Mouse (Mus musculus): ENCODE measurements at regions not wholly inside any gene's neighbourhood (a gene's known extent, or its start where the extent isn't known, plus 50 kb on each side); places are given as distances from the start of the nearest gene placed in this dataset.

- H3K9ac ChIP-seq (replicated peaks; ENCODE audit: low read length, poor library complexity, severe bottlenecking): no peak overlapping the region
- H3K4me2 ChIP-seq (ENCODE audit: low read depth, low read length, poor library complexity, severe bottlenecking): no peak overlapping the region
- H3K36me3 ChIP-seq (ENCODE audit: insufficient read depth, low read length): no peaks in the 10 kb centered on the region
- ATAC-seq (ENCODE audit: low FRiP score) (no peak), DNase-seq (ENCODE audit: low spot score) (no peak)
- H3K4me3 ChIP-seq (ENCODE audit: low read depth, low read length): no peak overlapping the region
- 56% methylated on average over 5 of the region's 5 CpGs for WGBS
- no peaks in the 10 kb centered on the region for H3K27me3 ChIP-seq (ENCODE audit: insufficient read depth, low read length)
- no peaks in the 10 kb centered on the region for H3K9me3 ChIP-seq (ENCODE audit: low read length)
- no peaks in the 10 kb centered on the region for H3K4me1 ChIP-seq (ENCODE audit: insufficient read depth, low read length)
- H3K27ac ChIP-seq (ENCODE audit: low read depth, low read length): no peak overlapping the region
- no peak for TF ChIP-seq CTCF (IDR thresholded peaks at IDR 0.05)
These were observed 711.6 kb downstream of the Mettl4 start for GRCm38 (mm10) chr17:94038221-94038620.

DNA sequence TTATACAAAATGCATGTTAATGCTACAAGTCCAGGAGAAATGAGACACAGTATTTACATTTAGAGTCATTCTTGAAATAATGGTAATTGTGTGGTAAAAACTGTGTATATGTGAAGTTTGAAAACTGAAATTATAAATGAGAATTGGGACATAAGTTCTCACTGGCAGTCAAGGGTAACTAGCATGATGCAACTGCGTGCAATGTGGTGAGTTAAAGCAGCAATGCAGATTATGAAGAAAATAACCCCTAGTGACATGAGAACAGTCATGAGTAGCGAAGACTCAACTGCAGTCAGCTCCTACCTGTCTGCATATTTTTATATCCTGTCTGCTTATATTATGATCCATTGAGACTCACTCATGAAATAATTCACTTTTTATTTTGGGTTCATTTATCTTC, 737.4 kb downstream of the Mettl4 start:
- Histone ChIP-seq H3K9ac (replicated peaks; ENCODE audit: low read length, poor library complexity, severe bottlenecking) (no peak overlapping the region), H3K27me3 (ENCODE audit: insufficient read depth, low read length) (no peaks in the 10 kb centered on the region), H3K4me3 (ENCODE audit: low read depth, low read length) (no peak overlapping the region), H3K4me1 (ENCODE audit: insufficient read depth, low read length) (no peaks in the 10 kb centered on the region), H3K9me3 (ENCODE audit: low read length) (no peaks in the 10 kb centered on the region), H3K27ac (ENCODE audit: low read depth, low read length) (no peak overlapping the region), H3K4me2 (ENCODE audit: low read depth, low read length, poor library complexity, severe bottlenecking) (no peak overlapping the region), H3K36me3 (ENCODE audit: insufficient read depth, low read length) (no peaks in the 10 kb centered on the region)
- DNase-seq (ENCODE audit: low spot score) (no peak), ATAC-seq (ENCODE audit: low FRiP score) (no peak)
- 76% methylated on average over 2 of the region's 2 CpGs for WGBS
- TF ChIP-seq CTCF (IDR thresholded peaks at IDR 0.05): no peak

DNA sequence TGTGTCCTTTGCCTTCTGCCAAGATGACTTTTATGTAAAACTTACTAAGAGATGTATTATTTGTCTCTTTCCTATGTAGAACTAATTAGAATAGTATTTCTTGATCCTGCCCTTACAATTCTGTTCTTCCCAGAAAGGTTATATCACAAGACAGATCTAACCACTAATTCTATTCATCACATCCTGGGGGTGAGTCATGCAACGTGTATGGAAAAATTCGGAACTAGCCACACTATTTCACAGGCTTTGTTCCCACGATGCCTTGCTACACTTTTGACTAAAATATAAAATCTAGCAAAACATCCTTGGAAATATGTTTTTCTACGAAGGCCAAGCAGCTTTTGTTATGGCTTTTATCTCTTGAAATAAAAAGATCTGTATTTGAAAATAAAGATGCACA, 747.7 kb downstream of the Mettl4 start:
- H3K9ac ChIP-seq (replicated peaks; ENCODE audit: low read length, poor library complexity, severe bottlenecking): no peak overlapping the region
- H3K27ac ChIP-seq (ENCODE audit: low read depth, low read length): no peak overlapping the region
- 66% methylated on average over 4 of the region's 4 CpGs for WGBS
- no peaks in the 10 kb centered on the region for H3K27me3 ChIP-seq (ENCODE audit: insufficient read depth, low read length)
- ATAC-seq (ENCODE audit: low FRiP score): no peak
- DNase-seq (ENCODE audit: low spot score): no peak
- H3K4me3 ChIP-seq (ENCODE audit: low read depth, low read length): no peak overlapping the region
- H3K4me2 ChIP-seq (ENCODE audit: low read depth, low read length, poor library complexity, severe bottlenecking): no peak overlapping the region
- TF ChIP-seq CTCF (IDR thresholded peaks at IDR 0.05): no peak
- no peaks in the 10 kb centered on the region for H3K36me3 ChIP-seq (ENCODE audit: insufficient read depth, low read length)
- no peaks in the 10 kb centered on the region for H3K9me3 ChIP-seq (ENCODE audit: low read length)
- no peaks in the 10 kb centered on the region for H3K4me1 ChIP-seq (ENCODE audit: insufficient read depth, low read length)

DNA sequence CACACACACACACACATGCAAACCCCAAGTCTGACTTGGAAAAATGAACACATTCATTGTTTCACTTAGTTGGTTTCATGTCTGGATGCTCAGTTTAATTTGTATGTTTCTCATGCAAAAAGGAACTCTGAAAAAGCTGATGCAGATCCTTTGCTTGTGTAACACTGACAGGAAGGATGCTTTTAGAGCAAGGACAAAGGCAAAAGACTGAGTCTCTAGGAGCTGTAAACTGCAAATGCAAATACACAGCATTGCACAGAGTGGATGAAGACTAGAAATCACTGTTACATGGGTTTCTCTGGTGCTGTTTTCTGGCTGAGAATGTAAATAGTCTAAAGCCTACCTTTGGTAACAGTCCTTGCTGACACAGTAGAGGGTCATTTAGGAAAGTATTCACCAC, 748.3 kb downstream of the Mettl4 start:
- ATAC-seq (ENCODE audit: low FRiP score) (no peak), DNase-seq (ENCODE audit: low spot score) (no peak)
- Histone ChIP-seq H3K4me1 (ENCODE audit: insufficient read depth, low read length) (no peaks in the 10 kb centered on the region), H3K9ac (replicated peaks; ENCODE audit: low read length, poor library complexity, severe bottlenecking) (no peak overlapping the region), H3K36me3 (ENCODE audit: insufficient read depth, low read length) (no peaks in the 10 kb centered on the region), H3K4me3 (ENCODE audit: low read depth, low read length) (no peak overlapping the region), H3K4me2 (ENCODE audit: low read depth, low read length, poor library complexity, severe bottlenecking) (no peak overlapping the region), H3K27me3 (ENCODE audit: insufficient read depth, low read length) (no peaks in the 10 kb centered on the region), H3K27ac (ENCODE audit: low read depth, low read length) (no peak overlapping the region), H3K9me3 (ENCODE audit: low read length) (no peaks in the 10 kb centered on the region)
- no peak for TF ChIP-seq CTCF (IDR thresholded peaks at IDR 0.05)

DNA sequence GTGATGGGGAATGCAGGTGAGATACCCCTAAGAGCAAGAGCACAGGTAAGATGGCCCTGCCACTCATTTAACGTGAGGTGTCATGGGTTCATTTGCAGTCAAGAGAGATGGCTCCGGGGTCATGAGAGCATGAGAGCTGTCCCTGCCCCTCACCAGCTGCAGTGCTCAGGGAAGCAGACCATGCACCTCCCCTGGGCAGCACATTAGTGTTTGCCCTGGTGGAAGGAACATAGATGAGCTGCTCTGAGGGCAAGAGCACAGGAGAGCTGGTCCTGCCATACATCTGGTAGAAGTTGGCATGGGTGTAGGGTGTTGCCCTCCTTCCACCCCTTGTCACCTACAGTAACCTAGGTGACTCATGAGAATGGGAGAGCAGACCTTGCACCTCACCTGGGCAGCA, 762.9 kb downstream of the Mettl4 start:
- WGBS: 83% methylated on average over 2 of the region's 2 CpGs
- H3K9ac ChIP-seq (replicated peaks; ENCODE audit: low read length, poor library complexity, severe bottlenecking): no peak overlapping the region
- no peak for TF ChIP-seq CTCF (IDR thresholded peaks at IDR 0.05)
- H3K27ac ChIP-seq (ENCODE audit: low read depth, low read length): no peak overlapping the region
- no peak overlapping the region for H3K4me2 ChIP-seq (ENCODE audit: low read depth, low read length, poor library complexity, severe bottlenecking)
- H3K4me1 ChIP-seq (ENCODE audit: insufficient read depth, low read length): no peaks in the 10 kb centered on the region
- no peaks in the 10 kb centered on the region for H3K9me3 ChIP-seq (ENCODE audit: low read length)
- ATAC-seq (ENCODE audit: low FRiP score) (peak; percentile 44; the same call in 1 of the 2 replicates), DNase-seq (ENCODE audit: low spot score) (no peak)
- no peaks in the 10 kb centered on the region for H3K27me3 ChIP-seq (ENCODE audit: insufficient read depth, low read length)
- no peaks in the 10 kb centered on the region for H3K36me3 ChIP-seq (ENCODE audit: insufficient read depth, low read length)
- no peak overlapping the region for H3K4me3 ChIP-seq (ENCODE audit: low read depth, low read length)
